21 mouse cellular contexts compared by ENCODE assay signal in genomic region chr1:127783862-127784261, GRCm38 (mm10). TPM values are rescaled to one million over a fixed set of nuclear protein-coding genes. Genes with fewer than 3 reads are reported as not detected.
"Had no signal": no experiment of that assay in that cellular context is flagged by ENCODE, and none has a peak within 500 bp of the region (broad histone marks: within the 10 kb centered on the region; RNA-seq: fewer than 3 reads in every experiment).

No protein-coding gene starts in this region.

- H3K9me3 ChIP-seq: megakaryocyte, embryonic 14.5 days; midbrain, embryonic 13.5 days; midbrain, embryonic 15.5 days; neural tube, embryonic 12.5 days had no signal

- H3K9ac ChIP-seq: lung, embryonic 14.5 days; midbrain, embryonic 13.5 days; midbrain, embryonic 15.5 days; neural tube, embryonic 12.5 days had no signal

- ATAC-seq: midbrain, embryonic 13.5 days; midbrain, embryonic 15.5 days had no signal

- H3K4me2 ChIP-seq: lung, embryonic 14.5 days; midbrain, embryonic 11.5 days; midbrain, embryonic 13.5 days; midbrain, embryonic 15.5 days; neural tube, embryonic 12.5 days had no signal

- H3K27ac ChIP-seq: midbrain, embryonic 13.5 days; midbrain, embryonic 15.5 days; neural tube, embryonic 12.5 days had no signal

- H3K27me3 ChIP-seq: megakaryocyte, embryonic 14.5 days; midbrain, embryonic 13.5 days; midbrain, embryonic 15.5 days; neural tube, embryonic 12.5 days had no signal

- H3K4me3 ChIP-seq: megakaryocyte, embryonic 14.5 days; midbrain, embryonic 13.5 days; midbrain, embryonic 15.5 days; neural tube, embryonic 12.5 days had no signal

- DNase-seq: lung, adult 18-20 months; lung, embryonic 14.5 days; lung, postnatal 10 days; lung, postnatal 4 days; retina, postnatal 1 day; right cerebral cortex, adult 18-20 months; right cerebral cortex, postnatal 25 days; right cerebral cortex, postnatal 4 days; spleen, adult 18-20 months; thymus, adult 2 months; thymus, postnatal 25 days; thymus, postnatal 4 days had no signal

- H3K36me3 ChIP-seq: midbrain, embryonic 13.5 days; midbrain, embryonic 15.5 days; neural tube, embryonic 12.5 days had no signal

RNA-seq across cellular contexts. Expression of gene Acmsd, which starts 54.6 kb away (rescaled TPM):
- total RNA-seq: midbrain, postnatal 0 days had no signal
- polyA plus RNA-seq: midbrain, postnatal 0 days; neural tube, embryonic 12.5 days; small intestine, adult 2 months; testis, adult 2 months; urinary bladder, adult 2 months had no signal
